Mouse (Mus musculus) small intestine, adult 2 months (tissue): ENCODE results near the gene Zfp462. TPM values are rescaled to one million over a fixed set of nuclear protein-coding genes. Genes with fewer than 3 reads are reported as not detected.
"Not testable (repeated sequence)": the region's sequence is repeated elsewhere in the genome, so short reads cannot be mapped to it uniquely, and the experiment has no call there.

Experiments used
- H3K27ac ChIP-seq: fragments of 200-500 bp; 2 replicates; pipeline ENCODE4 v1.5.1; 2012; ENCODE audit warnings: low read depth, low read length, control low read depth, inconsistent platforms; ENCODE audit not compliant: insufficient read depth
- H3K27me3 ChIP-seq: fragments of 200-500 bp; 2 replicates; pipeline ENCODE4 v1.6.1; 2012; ENCODE audit warnings: mild to moderate bottlenecking, moderate library complexity, low read length, inconsistent platforms; ENCODE audit not compliant: control insufficient read depth, insufficient read depth
- H3K36me3 ChIP-seq: fragments of 200-500 bp; 2 replicates; pipeline ENCODE4 v1.6.1; 2012; ENCODE audit warnings: mild to moderate bottlenecking, low read length, control low read depth, inconsistent platforms; ENCODE audit not compliant: control insufficient read depth, insufficient read depth
- H3K4me1 ChIP-seq: fragments of 200-500 bp; 2 replicates; pipeline ENCODE4 v1.6.1; 2012; ENCODE audit warnings: low read length, inconsistent platforms, mixed read lengths; ENCODE audit not compliant: control insufficient read depth, insufficient read depth, insufficient read length
- H3K4me3 ChIP-seq: fragments of 200-500 bp; 2 replicates; pipeline ENCODE4 v1.5.1; 2012; ENCODE audit warnings: low read depth, mild to moderate bottlenecking, control low read depth, inconsistent platforms, low read length, moderate library complexity
- CTCF ChIP-seq: fragments of 200-500 bp; IDR thresholded peaks from 2 replicates; pipeline ENCODE4 v1.5.1; 2012; ENCODE audit warnings: low read depth, mild to moderate bottlenecking, control low read depth, inconsistent platforms, low read length, moderate library complexity, mixed read lengths; ENCODE audit not compliant: insufficient replicate concordance, insufficient read length; ENCODE audit errors: extremely low read depth
- POLR2A ChIP-seq: fragments of 200-500 bp; IDR thresholded peaks from 2 replicates; pipeline ENCODE4 v1.6.1; 2012; ENCODE audit warnings: low read depth, mild to moderate bottlenecking, control low read depth, inconsistent platforms, low read length, moderate library complexity
- WGBS: fragments of 180-500 bp; shearing (Covaris S2); methylation state at CpG from one replicate; pipeline ENCODE4 v1.1.7; 2018; 5-methylcytosine and 5-hydroxymethylcytosine counted together
- polyA plus RNA-seq: library from polyadenylated mRNA; depleted of rRNA; stranded (reverse); fragments of >200 nt; gene quantifications from 2 replicates; pipeline ENCODE4 v1.2.3, GENCODE M21; 2012

Gene Zfp462
- polyA plus RNA-seq, 1 experiment, result 2.3 TPM

DNA sequence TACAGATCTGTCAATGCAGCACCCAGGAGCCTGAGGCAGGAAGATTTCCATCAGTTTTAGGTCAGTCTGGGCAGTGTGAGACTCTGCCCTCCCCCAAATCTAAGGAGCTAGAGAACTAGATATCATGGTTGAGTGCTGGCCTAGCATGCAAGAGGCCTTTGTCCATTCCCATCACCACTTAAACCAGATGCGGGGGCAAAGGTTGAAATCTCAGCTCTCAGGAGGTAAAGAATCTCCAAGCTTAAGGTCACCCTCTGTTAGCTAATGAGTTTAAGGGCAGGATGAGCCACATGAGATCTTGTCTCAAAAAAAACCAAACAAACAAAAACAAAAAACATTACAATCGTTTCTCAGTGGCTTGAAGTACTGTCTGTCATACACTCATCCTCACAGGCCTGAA lies 20.5 kb upstream of the Zfp462 start:
- 92% methylated on average over 2 of the region's 2 CpGs for WGBS
- Histone ChIP-seq H3K4me3 (no peak overlapping the region), H3K4me1 (no peaks in the 10 kb centered on the region), H3K36me3 (no peaks in the 10 kb centered on the region), H3K27me3 (no peaks in the 10 kb centered on the region), H3K27ac (no peak overlapping the region)
- TF ChIP-seq CTCF, result no peak
- no peak for TF ChIP-seq POLR2A

DNA sequence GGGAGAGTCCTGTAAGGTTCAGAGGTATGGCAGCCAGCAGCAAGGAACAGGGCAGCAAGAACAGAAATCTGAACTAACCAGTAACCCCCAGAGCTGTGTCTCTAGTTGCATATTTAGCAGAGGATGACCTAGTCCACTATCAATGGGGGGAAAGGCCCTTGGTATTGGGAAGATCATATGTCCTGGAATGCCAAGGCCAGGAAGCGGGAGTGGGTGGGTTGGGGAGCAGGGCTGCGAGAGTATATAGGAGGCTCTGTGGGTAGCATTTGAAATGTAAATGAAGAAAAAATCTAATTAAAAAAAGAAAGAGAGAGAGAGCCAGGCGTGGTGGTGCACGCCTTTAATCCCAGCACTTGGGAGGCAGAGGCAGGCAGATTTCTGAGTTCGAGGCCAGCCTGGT lies 18.4 kb upstream of the Zfp462 start:
- not testable (repeated sequence) for H3K4me3 ChIP-seq, H3K27ac ChIP-seq, H3K4me1 ChIP-seq, H3K36me3 ChIP-seq, H3K27me3 ChIP-seq
- 90% methylated on average over 5 of the region's 5 CpGs for WGBS

DNA sequence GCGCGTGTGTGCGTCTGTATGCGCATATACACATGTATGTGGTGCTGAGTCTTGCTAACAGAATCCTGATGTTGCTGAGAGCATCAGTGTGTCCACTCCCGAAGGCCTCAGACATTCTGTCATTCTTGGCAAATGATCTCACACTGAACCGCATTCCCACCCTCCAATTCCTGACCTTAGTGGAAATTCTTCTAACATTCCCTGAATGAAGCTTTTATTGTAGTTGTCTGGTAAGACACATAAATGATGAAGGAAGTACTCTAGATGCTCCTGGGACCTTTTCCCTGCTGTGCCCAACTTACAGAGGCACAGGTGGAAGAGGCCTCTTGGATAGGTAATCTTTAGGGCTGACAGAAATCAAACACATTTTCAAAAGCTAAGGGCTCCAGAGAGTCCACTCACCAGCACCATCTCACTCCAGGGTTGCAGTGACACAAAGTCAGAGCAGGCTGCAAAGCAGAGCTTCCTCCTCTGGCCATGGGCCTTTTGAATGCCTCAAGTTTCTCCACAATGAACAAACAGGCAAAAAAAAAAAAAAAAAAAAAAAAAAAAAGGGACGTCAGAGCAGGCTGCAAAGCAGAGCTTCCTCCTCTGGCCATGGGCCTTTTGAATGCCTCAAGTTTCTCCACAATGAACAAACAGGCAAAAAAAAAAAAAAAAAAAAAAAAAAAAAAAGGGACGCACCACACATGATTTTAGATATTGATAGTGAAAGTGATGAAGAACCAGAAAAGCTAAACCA lies 17.4 kb upstream of the Zfp462 start:
- H3K36me3 ChIP-seq, H3K27me3 ChIP-seq, H3K4me3 ChIP-seq, H3K27ac ChIP-seq, H3K4me1 ChIP-seq: not testable (repeated sequence)
- WGBS, result 75% methylated on average over 8 of the region's 8 CpGs

DNA sequence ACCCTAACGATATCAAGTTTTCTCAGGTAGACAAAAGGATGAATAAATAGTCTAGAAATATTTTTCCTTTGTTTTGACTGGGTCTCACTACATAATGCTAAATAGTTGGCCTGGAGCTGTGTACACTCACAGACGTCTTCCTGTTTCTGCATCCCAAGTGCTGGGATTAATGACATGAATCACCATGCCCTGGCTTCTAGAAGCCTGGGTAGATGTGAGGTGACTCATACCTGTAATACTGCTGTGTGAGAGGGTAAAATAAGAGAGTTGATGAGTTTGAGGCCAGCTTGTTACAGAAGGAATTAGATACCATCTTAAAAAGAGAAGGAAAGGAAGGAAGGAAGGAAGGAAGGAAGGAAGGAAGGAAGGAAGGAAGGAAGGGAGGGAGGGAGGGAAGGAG lies 15.2 kb upstream of the Zfp462 start:
- no peak overlapping the region for H3K4me3 ChIP-seq
- TF ChIP-seq POLR2A (no peak), CTCF (no peak)
- no peaks in the 10 kb centered on the region for H3K36me3 ChIP-seq
- H3K4me1 ChIP-seq, result no peaks in the 10 kb centered on the region
- 74% methylated on average over 2 of the region's 2 CpGs for WGBS
- H3K27ac ChIP-seq, result no peak overlapping the region
- H3K27me3 ChIP-seq, result no peaks in the 10 kb centered on the region

DNA sequence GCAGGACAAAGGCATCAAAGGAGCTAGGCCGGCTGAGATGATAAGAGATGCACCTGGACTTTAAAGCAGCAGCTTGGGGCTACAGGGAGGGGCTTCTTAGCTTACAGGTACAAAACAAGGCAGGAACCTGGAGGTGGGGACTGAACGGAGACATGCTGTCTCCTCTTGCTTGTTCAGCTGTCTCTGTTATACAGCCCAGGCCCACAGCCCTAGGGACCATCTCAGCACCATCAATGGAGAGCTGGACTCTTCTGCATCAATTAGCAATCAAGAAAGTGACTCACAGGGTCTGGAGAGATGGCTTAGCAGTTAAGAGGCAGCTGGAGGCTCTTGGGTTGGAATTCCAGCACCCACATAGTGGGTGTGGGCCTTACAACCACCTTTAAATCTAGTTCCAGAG lies 12.2 kb upstream of the Zfp462 start:
- Histone ChIP-seq H3K27ac (no peak overlapping the region), H3K4me1 (no peaks in the 10 kb centered on the region), H3K4me3 (no peak overlapping the region), H3K27me3 (no peaks in the 10 kb centered on the region), H3K36me3 (no peaks in the 10 kb centered on the region)
- 18% methylated on average over 2 of the region's 2 CpGs for WGBS
- no peak for TF ChIP-seq POLR2A
- TF ChIP-seq CTCF, result no peak

DNA sequence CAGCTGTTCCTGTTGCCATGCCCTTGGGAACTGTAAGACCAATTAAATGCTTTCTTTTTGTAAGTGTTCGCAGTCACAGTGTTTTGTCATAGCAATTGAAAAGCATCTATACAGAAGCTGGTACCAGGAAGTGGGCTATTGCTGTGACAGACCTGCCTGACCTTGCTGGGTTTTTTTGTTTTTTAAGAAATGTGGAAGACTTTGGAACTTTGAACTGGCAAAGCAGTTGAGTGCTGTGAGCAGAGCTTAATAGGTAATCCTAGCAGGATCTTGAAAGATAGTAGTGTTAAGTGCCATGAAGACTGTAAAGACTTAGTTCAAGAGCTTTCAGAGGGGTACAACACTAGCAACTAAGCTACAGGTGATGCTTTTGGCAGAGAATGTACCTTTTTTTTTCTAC lies 7.7 kb upstream of the Zfp462 start:
- Histone ChIP-seq H3K4me1 (no peaks in the 10 kb centered on the region), H3K36me3 (no peaks in the 10 kb centered on the region), H3K27ac (no peak overlapping the region), H3K4me3 (no peak overlapping the region), H3K27me3 (no peaks in the 10 kb centered on the region)
- TF ChIP-seq CTCF (no peak), POLR2A (no peak)
- WGBS, result 94% methylated on average over 1 of the region's 1 CpGs

DNA sequence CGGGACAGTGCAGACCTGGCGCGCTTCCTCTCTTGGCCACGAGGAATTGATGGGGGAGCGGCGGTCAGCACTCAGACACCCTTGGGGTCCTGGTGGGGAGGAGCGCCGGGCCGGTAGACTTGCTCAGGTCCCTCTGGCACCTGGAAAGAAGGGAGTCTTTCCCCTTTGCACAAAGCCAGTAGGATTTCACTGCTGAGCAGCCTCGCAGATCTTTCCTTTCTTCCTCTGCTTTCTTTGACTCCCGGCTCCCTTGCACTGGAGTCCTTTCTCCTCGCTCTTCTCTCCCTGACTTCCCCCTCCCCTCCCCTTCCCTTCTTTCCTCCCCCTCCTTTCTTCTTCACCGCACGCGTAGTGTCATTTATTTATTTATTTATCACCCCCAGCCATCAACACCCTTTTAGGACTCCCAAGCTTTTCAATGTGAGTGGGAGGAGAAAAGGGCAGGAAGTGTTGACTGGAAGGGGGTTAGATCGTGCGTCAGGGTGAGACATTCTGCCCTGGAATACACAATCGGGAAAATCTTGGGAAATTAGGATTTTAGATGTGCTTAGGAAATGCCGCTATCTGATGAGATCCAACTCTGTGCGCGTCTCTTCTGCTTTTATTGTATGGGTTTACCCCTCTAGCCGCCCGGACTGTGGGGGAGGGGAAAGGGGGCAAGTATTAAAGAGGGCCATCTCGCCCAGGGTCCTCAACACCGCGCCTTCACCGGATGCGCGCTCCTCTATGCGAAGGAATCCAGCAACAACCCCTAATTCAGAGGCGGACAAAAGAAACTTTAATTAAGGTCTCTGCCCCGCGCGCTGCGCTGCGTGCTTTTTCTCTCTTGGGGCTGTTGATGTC lies 976 bp downstream of the Zfp462 start:
- WGBS, result under 1% methylated on average over 36 of the region's 36 CpGs
- Histone ChIP-seq H3K27ac (no peak overlapping the region), H3K27me3 (no peaks in the 10 kb centered on the region), H3K4me1 (0 out of 2 replicates have a peak, but pooled peaks cover 2% of the 10 kb centered on the region), H3K4me3 (peak overlapping the region; percentile 53), H3K36me3 (no peaks in the 10 kb centered on the region)
- TF ChIP-seq POLR2A, result no peak
- no peak for TF ChIP-seq CTCF
